Mouse (Mus musculus): ENCODE data around the gene Tspan5.

- TF ChIP-seq TCF12 (IDR thresholded peaks at IDR 0.05; ENCODE audit: low read depth, low read length) (no peak), CTCF (IDR thresholded peaks at IDR 0.05 in 2 of 3, conservative IDR thresholded peaks at IDR 0.05 in 1 of 3; ENCODE audit: control insufficient read depth in 1 of 3, insufficient read depth in 1 of 3, low read depth in 2 of 3, low read length in 3 of 3, poor library complexity in 1 of 3, severe bottlenecking in 1 of 3) (no peak), RCOR1 (IDR thresholded peaks at IDR 0.05; ENCODE audit: low read depth, low read length) (no peak), CHD1 (IDR thresholded peaks at IDR 0.05; ENCODE audit: low read depth, low read length) (no peak), POLR2A (IDR thresholded peaks at IDR 0.05; ENCODE audit: control insufficient read depth in 1 of 2, insufficient read depth in 1 of 2, low read depth in 1 of 2, low read length in 2 of 2, poor library complexity in 1 of 2) (no peak), EP300 (IDR thresholded peaks at IDR 0.05; ENCODE audit: low read depth in 1 of 2, low read length in 2 of 2) (no peak), USF2 (IDR thresholded peaks at IDR 0.05; ENCODE audit: borderline replicate concordance in 1 of 2, insufficient read depth in 1 of 2, low read depth in 1 of 2, low read length in 2 of 2) (no peak), POLR2AphosphoS5 (IDR thresholded peaks at IDR 0.05; ENCODE audit: borderline replicate concordance, low read depth, low read length) (no peak)
Measured at GRCm38 (mm10) chr3:138744030-138744774, 2.2 kb downstream of the Tspan5 start.

All from MEL (cell line).